Mouse (Mus musculus): Measurements from ENCODE around the gene Sertad4. TPM values are rescaled to one million over a fixed set of nuclear protein-coding genes. Genes with fewer than 3 reads are reported as not detected.

Gene Sertad4
- polyA plus RNA-seq (2015; fragmentation: Illumina TruSeq; extraction: RNeasy Lipid Tissue Mini Kit (QIAGEN cat#74804); ENCODE audit: low read depth, low replicate concordance), result 15.3 TPM

GRCm38 (mm10) chr1:192855474-192856230 lies at the start of gene Sertad4:
Sertad4 (minus strand) TSS chr1:192855756.

Other genes starting within 250 kb of the Sertad4 start
- 0.80 TPM for gene Hhat, start 84.5 kb downstream of the Sertad4 start, polyA plus RNA-seq (2015; fragmentation: Illumina TruSeq; extraction: RNeasy Lipid Tissue Mini Kit (QIAGEN cat#74804); ENCODE audit: low read depth, low replicate concordance)
- 9.6 TPM for gene Syt14, start 180.0 kb upstream of the Sertad4 start, polyA plus RNA-seq (2015; fragmentation: Illumina TruSeq; extraction: RNeasy Lipid Tissue Mini Kit (QIAGEN cat#74804); ENCODE audit: low read depth, low replicate concordance)

Measured in brain, adult 10 weeks (tissue).